ENCODE assay signal across 10 mouse cellular contexts in genomic region chr7:66165036-66165798, GRCm38 (mm10). TPM values are rescaled to one million over a fixed set of nuclear protein-coding genes. Genes with fewer than 3 reads are reported as not detected.
DNase-seq lines count a peak whose midpoint lies in the region; ATAC-seq and TF ChIP-seq lines count a peak whose summit lies in the region.
"Had no signal": no experiment of that assay in that cellular context is flagged by ENCODE, and none has a peak within 500 bp of the region (broad histone marks: within the 10 kb centered on the region; RNA-seq: fewer than 3 reads in every experiment).

No protein-coding gene starts in this region.

- TF ChIP-seq CTCF in lung, postnatal 0 days (IDR thresholded peaks at IDR 0.05), result no peak

- ATAC-seq in hindbrain, embryonic 14.5 days (ENCODE audit: low FRiP score), result peak; percentile 68; the same call in 1 of the 2 replicates
- ATAC-seq in hindbrain, embryonic 12.5 days (ENCODE audit: low FRiP score), result no peak
- ATAC-seq in lung, postnatal 0 days, result peak; percentile 61
- ATAC-seq: activated CD4-positive, CD25-positive, alpha-beta regulatory T cell, adult 4 months had no signal

- H3K9ac ChIP-seq in hindbrain, embryonic 14.5 days, result no peak overlapping the region
- no peak overlapping the region for H3K9ac ChIP-seq in hindbrain, embryonic 12.5 days
- H3K9ac ChIP-seq in lung, postnatal 0 days (replicated peaks; ENCODE audit: low read depth), result no peak overlapping the region
- H3K9ac ChIP-seq: liver, embryonic 15.5 days had no signal

- H3K4me3 ChIP-seq in hindbrain, embryonic 14.5 days (replicated peaks; ENCODE audit: low read length), result no peak overlapping the region
- H3K4me3 ChIP-seq in hindbrain, embryonic 12.5 days, result no peak overlapping the region
- H3K4me3 ChIP-seq in lung, postnatal 0 days (ENCODE audit: low read depth, low read length), result no peak overlapping the region
- H3K4me3 ChIP-seq: liver, embryonic 15.5 days had no signal

- H3K36me3 ChIP-seq in hindbrain, embryonic 14.5 days (replicated peaks; ENCODE audit: control insufficient read depth, insufficient read depth), result no peaks in the 10 kb centered on the region
- no peaks in the 10 kb centered on the region for H3K36me3 ChIP-seq in hindbrain, embryonic 12.5 days
- no peaks in the 10 kb centered on the region for H3K36me3 ChIP-seq in lung, postnatal 0 days (ENCODE audit: insufficient read depth, low read length)

- no peak overlapping the region for H3K27ac ChIP-seq in hindbrain, embryonic 14.5 days
- no peak overlapping the region for H3K27ac ChIP-seq in hindbrain, embryonic 12.5 days
- H3K27ac ChIP-seq in lung, postnatal 0 days (ENCODE audit: low read length), result no peak overlapping the region
- H3K27ac ChIP-seq: liver, embryonic 15.5 days had no signal

- H3K27me3 ChIP-seq in hindbrain, embryonic 14.5 days (ENCODE audit: control insufficient read depth, insufficient read depth, low read length), result no peaks in the 10 kb centered on the region
- H3K27me3 ChIP-seq in hindbrain, embryonic 12.5 days, result no peaks in the 10 kb centered on the region
- H3K27me3 ChIP-seq in lung, postnatal 0 days (replicated peaks; ENCODE audit: insufficient read depth, low read length), result no peaks in the 10 kb centered on the region
- H3K27me3 ChIP-seq: liver, embryonic 15.5 days had no signal

- 36% methylated on average over 5 of the region's 5 CpGs for WGBS in hindbrain, embryonic 14.5 days
- WGBS in hindbrain, embryonic 12.5 days, result 56% methylated on average over 5 of the region's 5 CpGs
- WGBS in lung, postnatal 0 days, result 32% methylated on average over 5 of the region's 5 CpGs

- H3K4me2 ChIP-seq in hindbrain, embryonic 14.5 days (replicated peaks), result no peak overlapping the region
- H3K4me2 ChIP-seq in hindbrain, embryonic 12.5 days (replicated peaks), result no peak overlapping the region
- H3K4me2 ChIP-seq in lung, postnatal 0 days (replicated peaks; ENCODE audit: low read depth, low read length), result no peak overlapping the region
- H3K4me2 ChIP-seq: liver, embryonic 15.5 days had no signal

- H3K9me3 ChIP-seq in hindbrain, embryonic 14.5 days (ENCODE audit: control insufficient read depth, low read length), result no peaks in the 10 kb centered on the region
- H3K9me3 ChIP-seq in hindbrain, embryonic 12.5 days (replicated peaks), result no peaks in the 10 kb centered on the region
- no peaks in the 10 kb centered on the region for H3K9me3 ChIP-seq in lung, postnatal 0 days (ENCODE audit: low read length)
- H3K9me3 ChIP-seq: liver, embryonic 15.5 days had no signal

- no peak for TF ChIP-seq EP300 in lung, postnatal 0 days (IDR thresholded peaks at IDR 0.05)

- DNase-seq in hindbrain, embryonic 14.5 days (ENCODE audit: low spot score), result no peak
- peak; percentile 57 for DNase-seq in lung, postnatal 0 days (ENCODE audit: low spot score)
- no peak for DNase-seq in lung, postnatal 36 days
- peak; percentile 27 for DNase-seq in mesoderm, embryonic 11.5 days (ENCODE audit: low read depth, low spot score)
- no peak for DNase-seq in urinary bladder, postnatal 10 days (ENCODE audit: low spot score)
- DNase-seq in adrenal gland, postnatal 36 days, result no peak
- DNase-seq: thymus, adult 18-20 months had no signal

- H3K4me1 ChIP-seq in hindbrain, embryonic 14.5 days (replicated peaks; ENCODE audit: control insufficient read depth, insufficient read depth, low read length), result peaks cover 11% of the 10 kb centered on the region; the same call in 1 of the 2 replicates
- peaks cover 14% of the 10 kb centered on the region for H3K4me1 ChIP-seq in hindbrain, embryonic 12.5 days
- peaks cover 7% of the 10 kb centered on the region for H3K4me1 ChIP-seq in lung, postnatal 0 days (ENCODE audit: insufficient read depth, low read depth, low read length)

RNA-seq across cellular contexts. Expression of gene Chsy1, which starts 55.9 kb away (rescaled TPM):
- 15.7 and 17.2 TPM in 2 replicates for polyA plus RNA-seq in hindbrain, embryonic 14.5 days (2014; fragmentation: Nextera tagmentation; extraction: Ambion mirVana)
- polyA plus RNA-seq in hindbrain, embryonic 12.5 days (2016; fragmentation: Nextera tagmentation; extraction: Ambion mirVana), result 15.6 and 16.1 TPM in 2 replicates
- polyA plus RNA-seq in lung, postnatal 0 days (2015; fragmentation: Nextera tagmentation; extraction: Ambion mirVana), result 22.5 and 23.7 TPM in 2 replicates
- 10 to 100 TPM; 15.0 to 18.5 TPM for total RNA-seq in adrenal gland, postnatal 36 days (2021)

Comparison
In these comparisons a context has a peak if more than half of its experiments do, and no peak if none do; other contexts are left out.
1. DNase-seq: peak in lung, postnatal 0 days (single experiment) and mesoderm, embryonic 11.5 days (single experiment); none in hindbrain, embryonic 14.5 days (single experiment), lung, postnatal 36 days (single experiment), urinary bladder, postnatal 10 days (single experiment) and adrenal gland, postnatal 36 days (0 of 2).